Mouse (Mus musculus) erythroblast, embryonic 14.5 days (primary cell): Measurements from ENCODE around the gene Zbtb43. TPM values are rescaled to one million over a fixed set of nuclear protein-coding genes. Genes with fewer than 3 reads are reported as not detected.
A peak's percentile ranks its signal among the peaks of the same experiment; 100 is the strongest.

Experiments used
- H3K27me3 ChIP-seq: 2 replicates; pipeline ENCODE4 v1.6.1; 2012; ENCODE audit warnings: inconsistent platforms; ENCODE audit not compliant: control insufficient read depth
- H3K36me3 ChIP-seq: 2 replicates; pipeline ENCODE4 v1.6.1; 2012; ENCODE audit warnings: mild to moderate bottlenecking, inconsistent platforms; ENCODE audit not compliant: control insufficient read depth
- H3K4me1 ChIP-seq: 2 replicates; pipeline ENCODE4 v1.6.1; 2012; ENCODE audit warnings: inconsistent platforms; ENCODE audit not compliant: control insufficient read depth
- H3K4me3 ChIP-seq: replicated peaks from 2 replicates; pipeline ENCODE3; 2012; ENCODE audit warnings: moderate library complexity, mild to moderate bottlenecking, inconsistent platforms
- H3K9me3 ChIP-seq: 2 replicates; pipeline ENCODE4 v1.6.1; 2012; ENCODE audit warnings: low read length, inconsistent platforms, mixed read lengths; ENCODE audit not compliant: control insufficient read depth
- GATA1 ChIP-seq: IDR thresholded peaks from 2 replicates; pipeline ENCODE4 v1.6.1; 2012; ENCODE audit warnings: low read length, inconsistent platforms, mixed read lengths
- TAL1 ChIP-seq: IDR thresholded peaks from 3 replicates; pipeline ENCODE4 v1.6.1; 2012; ENCODE audit warnings: low read length, inconsistent platforms, mixed read lengths
- polyA plus RNA-seq: library from polyadenylated mRNA; stranded (reverse); fragments of >175 nt; gene quantifications from 2 replicates; pipeline ENCODE4 v1.2.3, GENCODE M21; 2012

Gene Zbtb43
- polyA plus RNA-seq, 1 experiment, result 0.04 TPM

DNA sequence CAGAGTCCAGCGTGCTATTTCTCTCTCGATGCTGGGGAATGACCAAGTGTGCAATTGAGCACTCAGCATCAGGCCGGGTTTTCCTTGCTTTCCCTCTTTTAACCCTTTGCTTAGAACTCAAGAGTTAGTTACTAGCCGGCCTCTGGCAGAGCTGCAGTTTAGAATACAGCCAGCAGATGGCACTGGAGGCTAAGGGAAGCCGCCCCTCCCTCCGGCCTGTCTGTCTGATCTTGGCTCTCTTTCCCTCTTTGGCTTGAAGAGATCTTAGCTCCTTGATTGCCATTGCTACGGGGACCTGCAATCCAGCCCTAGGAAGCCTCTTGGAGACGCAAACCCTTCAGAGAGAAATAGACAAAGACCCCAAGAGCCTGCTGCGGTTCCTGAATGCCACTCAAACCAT lies 18.5 kb upstream of the Zbtb43 start:
- TF ChIP-seq GATA1 (no peak), TAL1 (no peak)
- no peaks in the 10 kb centered on the region for H3K36me3 ChIP-seq

GRCm38 (mm10) chr2:33477961-33478755 lies 9.8 kb upstream of the Zbtb43 start:
- no peaks in the 10 kb centered on the region for H3K9me3 ChIP-seq
- H3K27me3 ChIP-seq, result peaks cover 2% of the 10 kb centered on the region; the same call in 1 of the 2 replicates
- no peaks in the 10 kb centered on the region for H3K36me3 ChIP-seq
- H3K4me1 ChIP-seq, result no peaks in the 10 kb centered on the region; the same call in 1 of the 2 replicates
- no peak for TF ChIP-seq GATA1
- TF ChIP-seq TAL1, result no peak
- H3K4me3 ChIP-seq, result no peak overlapping the region

More for the DNA sequence above, 18.5 kb upstream of the Zbtb43 start:
- Histone ChIP-seq H3K4me1 (no peaks in the 10 kb centered on the region), H3K9me3 (no peaks in the 10 kb centered on the region), H3K27me3 (no peaks in the 10 kb centered on the region), H3K4me3 (no peak overlapping the region)

DNA sequence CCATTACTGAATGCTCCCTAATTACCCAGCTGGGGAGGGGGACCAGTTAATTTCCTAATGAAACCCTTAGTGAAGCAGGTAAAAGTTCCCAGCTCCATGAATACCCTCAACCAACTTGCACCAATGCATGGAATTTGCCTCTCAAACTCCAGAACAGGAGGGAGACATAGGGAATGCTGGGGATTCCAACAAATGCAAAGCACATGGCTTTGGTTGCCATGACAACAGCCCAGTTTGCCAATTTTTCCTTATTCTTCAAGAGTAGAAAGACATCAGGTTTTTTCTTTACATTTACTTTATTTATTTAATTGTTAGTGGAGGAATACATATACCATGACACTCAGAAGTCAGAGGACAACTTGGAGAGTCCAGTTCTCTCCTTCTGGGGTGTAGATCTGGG lies 7.6 kb upstream of the Zbtb43 start:
- H3K4me1 ChIP-seq, result no peaks in the 10 kb centered on the region; the same call in 1 of the 2 replicates
- H3K9me3 ChIP-seq, result no peaks in the 10 kb centered on the region
- H3K36me3 ChIP-seq, result no peaks in the 10 kb centered on the region
- H3K4me3 ChIP-seq, result no peak overlapping the region
- peaks cover 2% of the 10 kb centered on the region; the same call in 1 of the 2 replicates for H3K27me3 ChIP-seq
- TF ChIP-seq TAL1 (no peak), GATA1 (no peak)

DNA sequence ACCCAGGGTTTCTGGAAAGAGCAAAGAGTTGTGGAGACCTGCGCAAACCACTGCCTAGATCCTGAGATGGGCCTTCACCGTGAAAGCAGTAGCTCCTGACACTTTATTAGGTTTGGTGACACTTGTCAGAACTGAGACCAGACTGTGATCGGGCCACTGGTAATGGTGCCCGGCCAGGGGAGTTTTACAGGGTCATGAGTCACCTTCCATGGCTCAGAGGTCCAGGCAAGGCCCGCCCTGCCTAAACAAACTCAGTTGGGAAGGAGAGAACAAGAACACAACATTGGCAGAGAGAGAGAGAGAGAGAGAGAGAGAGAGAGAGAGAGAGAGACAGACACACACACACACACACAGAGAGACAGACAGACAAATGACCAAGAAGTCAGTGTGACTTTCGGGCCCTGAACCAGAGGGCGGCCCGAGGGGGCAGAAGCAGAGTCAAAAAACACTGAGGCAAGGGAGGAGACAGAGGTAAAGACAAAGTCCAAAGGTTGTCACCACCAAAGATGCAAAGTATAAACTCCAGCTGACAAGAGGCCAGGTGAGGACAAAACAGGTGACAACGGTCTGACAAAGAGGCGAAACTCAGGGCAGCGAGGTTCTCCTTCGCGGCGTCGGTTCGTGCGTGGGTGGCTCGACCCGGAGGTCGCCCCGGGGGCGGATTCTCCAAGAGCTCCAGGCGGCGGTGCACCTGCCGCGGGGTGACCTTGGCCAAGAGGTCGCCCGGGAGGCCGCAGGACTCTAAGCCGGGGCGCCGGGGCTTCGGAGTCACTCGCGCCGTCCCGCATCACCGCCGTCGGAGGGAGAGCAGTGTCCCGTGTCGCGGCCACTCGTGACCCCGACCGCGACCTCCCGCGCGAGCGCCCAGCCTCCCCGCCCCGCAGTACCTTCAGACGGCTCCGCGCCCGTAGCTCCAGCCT lies 553 bp downstream of the Zbtb43 start:
- peak overlapping the region; percentile 95 for H3K4me3 ChIP-seq
- no peaks in the 10 kb centered on the region for H3K9me3 ChIP-seq
- H3K4me1 ChIP-seq, result peaks cover 29% of the 10 kb centered on the region
- TF ChIP-seq TAL1, result no peak
- TF ChIP-seq GATA1, result no peak
- H3K27me3 ChIP-seq, result no peaks in the 10 kb centered on the region
- peaks cover 32% of the 10 kb centered on the region for H3K36me3 ChIP-seq

DNA sequence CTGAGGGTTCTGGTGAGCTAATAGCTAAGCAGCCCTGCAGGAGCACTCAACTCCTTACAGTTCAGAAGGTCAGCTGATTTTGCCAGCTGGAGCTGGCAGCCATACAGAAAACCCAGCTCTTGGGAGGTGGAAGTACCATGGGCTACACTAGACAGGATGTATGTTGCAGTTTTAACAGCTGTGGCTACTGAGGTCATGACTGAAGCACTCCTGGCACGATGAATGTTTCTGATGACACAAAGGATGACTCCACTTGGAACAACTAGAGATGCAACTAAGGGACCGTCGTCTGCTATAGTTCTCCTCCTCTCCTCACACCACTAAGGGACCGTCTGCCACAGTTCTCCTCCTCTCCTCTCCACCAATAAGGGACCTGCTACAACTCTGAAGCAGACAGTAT lies 2.4 kb downstream of the Zbtb43 start:
- H3K36me3 ChIP-seq, result peaks cover 50% of the 10 kb centered on the region
- H3K4me3 ChIP-seq, result no peak overlapping the region
- H3K9me3 ChIP-seq, result no peaks in the 10 kb centered on the region

GRCm38 (mm10) chr2:33465215-33465614 lies 3.1 kb downstream of the Zbtb43 start:
- TF ChIP-seq GATA1, result no peak
- TF ChIP-seq TAL1, result no peak
- no peak overlapping the region for H3K4me3 ChIP-seq
- peaks cover 30% of the 10 kb centered on the region for H3K4me1 ChIP-seq
- no peaks in the 10 kb centered on the region for H3K27me3 ChIP-seq
- H3K36me3 ChIP-seq, result peaks cover 56% of the 10 kb centered on the region
- no peaks in the 10 kb centered on the region for H3K9me3 ChIP-seq

More for the DNA sequence above, 2.4 kb downstream of the Zbtb43 start:
- Histone ChIP-seq H3K27me3 (no peaks in the 10 kb centered on the region), H3K4me1 (peaks cover 29% of the 10 kb centered on the region)
- TF ChIP-seq TAL1 (no peak), GATA1 (no peak)

- H3K36me3 ChIP-seq, result peaks cover 81% of the 10 kb centered on the region
- peaks cover 23% of the 10 kb centered on the region for H3K4me1 ChIP-seq
These were observed 6.3 kb downstream of the Zbtb43 start for GRCm38 (mm10) chr2:33462066-33462465.

GRCm38 (mm10) chr2:33461066-33461465 lies 7.3 kb downstream of the Zbtb43 start:
- H3K4me1 ChIP-seq, result peaks cover 15% of the 10 kb centered on the region
- H3K36me3 ChIP-seq, result peaks cover 83% of the 10 kb centered on the region
- TF ChIP-seq GATA1 (no peak), TAL1 (no peak)
- H3K27me3 ChIP-seq, result no peaks in the 10 kb centered on the region
- no peaks in the 10 kb centered on the region for H3K9me3 ChIP-seq
- H3K4me3 ChIP-seq, result no peak overlapping the region

More at GRCm38 (mm10) chr2:33462066-33462465, 6.3 kb downstream of the Zbtb43 start:
- TF ChIP-seq TAL1 (no peak), GATA1 (no peak)
- no peaks in the 10 kb centered on the region for H3K27me3 ChIP-seq
- no peak overlapping the region for H3K4me3 ChIP-seq
- H3K9me3 ChIP-seq, result no peaks in the 10 kb centered on the region

GRCm38 (mm10) chr2:33459660-33460059 lies 8.7 kb downstream of the Zbtb43 start:
- TF ChIP-seq GATA1 (no peak), TAL1 (no peak)
- no peaks in the 10 kb centered on the region for H3K9me3 ChIP-seq
- H3K36me3 ChIP-seq, result peaks cover 83% of the 10 kb centered on the region
- no peaks in the 10 kb centered on the region for H3K27me3 ChIP-seq
- no peak overlapping the region for H3K4me3 ChIP-seq
- peaks cover 9% of the 10 kb centered on the region for H3K4me1 ChIP-seq
